Mouse (Mus musculus) CH12.LX (cell line): ENCODE data around the gene Tcte1. TPM values are rescaled to one million over a fixed set of nuclear protein-coding genes. Genes with fewer than 3 reads are reported as not detected.

ENCODE experiments used
- DNase-seq: peaks from one replicate; pipeline ENCODE4 v3.0.0-alpha.2; 2013; ENCODE audit errors: extremely low read depth
- H3K27ac ChIP-seq: 2 replicates; pipeline ENCODE4 v1.5.1; 2012; ENCODE audit warnings: low read depth, mild to moderate bottlenecking, control low read depth, moderate library complexity; ENCODE audit not compliant: insufficient read depth
- H3K27me3 ChIP-seq: replicated peaks from 2 replicates; pipeline ENCODE3; 2012; ENCODE audit warnings: inconsistent platforms
- H3K36me3 ChIP-seq, 2 experiments: replicated peaks in 1 of 2; 2 replicates each; pipeline versions ENCODE3 to v1.6.1; 2012; ENCODE audit warnings: inconsistent platforms in 1 of 2, low read length in 1 of 2, mild to moderate bottlenecking in 1 of 2, mixed read lengths in 1 of 2, moderate library complexity in 1 of 2; ENCODE audit not compliant: control insufficient read depth in 1 of 2, insufficient read depth in 1 of 2
- H3K4me1 ChIP-seq, 2 experiments: 2 replicates each; pipeline ENCODE4 v1.6.1; 2012; ENCODE audit warnings: inconsistent platforms in 1 of 2, moderate library complexity in 1 of 2; ENCODE audit not compliant: insufficient read depth in 2 of 2, control insufficient read depth in 1 of 2
- H3K4me2 ChIP-seq: 2 replicates; pipeline ENCODE4 v1.6.1; 2012; ENCODE audit warnings: low read depth, mild to moderate bottlenecking, control low read depth; ENCODE audit not compliant: poor library complexity, insufficient read depth, severe bottlenecking
- H3K4me3 ChIP-seq, 3 experiments: fragments of 150-350 bp in 1 of 3; sonication (generic) in 1 of 3; replicated peaks in 1 of 3; 2 replicates each; pipeline versions ENCODE3 to v1.5.1; 2011 to 2012; ENCODE audit warnings: low read depth in 2 of 3, low read length in 2 of 3, mild to moderate bottlenecking in 2 of 3, moderate library complexity in 2 of 3, control low read depth in 1 of 3, improper control_type of control experiment in 1 of 3, inconsistent platforms in 1 of 3, mixed read lengths in 1 of 3; ENCODE audit not compliant: poor library complexity in 1 of 3
- H3K79me2 ChIP-seq: replicated peaks from 2 replicates; pipeline ENCODE4 v1.6.1; 2012; ENCODE audit warnings: mild to moderate bottlenecking, moderate library complexity; ENCODE audit not compliant: control insufficient read depth, poor library complexity, insufficient read depth, severe bottlenecking; ENCODE audit errors: extremely low read depth
- H3K9ac ChIP-seq: 2 replicates; pipeline ENCODE4 v1.6.1; 2012; ENCODE audit warnings: low read depth, mild to moderate bottlenecking, control low read depth, moderate library complexity; ENCODE audit not compliant: insufficient read depth
- H3K9me3 ChIP-seq: replicated peaks from 2 replicates; pipeline ENCODE3; 2012; ENCODE audit warnings: low read length, inconsistent platforms, mixed read lengths
- CHD1 ChIP-seq: IDR thresholded peaks from 2 replicates; pipeline ENCODE4 v1.6.1; 2012; ENCODE audit warnings: low read depth, low read length, improper control_type of control experiment, inconsistent platforms
- EP300 ChIP-seq: IDR thresholded peaks from 2 replicates; pipeline ENCODE4 v1.6.1; 2011; ENCODE audit warnings: low read length, improper control_type of control experiment
- ETS1 ChIP-seq: conservative IDR thresholded peaks from 2 replicates; pipeline ENCODE4 v1.6.1; 2012; ENCODE audit warnings: low read depth, mild to moderate bottlenecking, inconsistent platforms, low read length, improper control_type of control experiment, moderate library complexity
- KAT2A ChIP-seq: IDR thresholded peaks from 2 replicates; pipeline ENCODE4 v1.6.1; 2012; ENCODE audit warnings: low read length, improper control_type of control experiment, inconsistent platforms; ENCODE audit not compliant: insufficient replicate concordance
- MAX ChIP-seq: IDR thresholded peaks from 2 replicates; pipeline ENCODE4 v1.6.1; 2011; ENCODE audit warnings: low read length, improper control_type of control experiment
- MEF2A ChIP-seq: IDR thresholded peaks from 2 replicates; pipeline ENCODE4 v1.6.1; 2014; ENCODE audit warnings: low read depth, mild to moderate bottlenecking, inconsistent platforms, low read length, improper control_type of control experiment, borderline replicate concordance
- MYC ChIP-seq: IDR thresholded peaks from 2 replicates; pipeline ENCODE4 v1.6.1; 2011; ENCODE audit warnings: low read depth, mild to moderate bottlenecking, improper control_type of control experiment, low read length
- PAX5 ChIP-seq: IDR thresholded peaks from 2 replicates; pipeline ENCODE4 v1.6.1; 2012; ENCODE audit warnings: low read length, inconsistent platforms, mixed read lengths
- RAD21 ChIP-seq: IDR thresholded peaks from 2 replicates; pipeline ENCODE4 v1.6.1; 2011; ENCODE audit warnings: low read depth, mild to moderate bottlenecking, low read length, improper control_type of control experiment, moderate library complexity
- SIN3A ChIP-seq: IDR thresholded peaks from 2 replicates; pipeline ENCODE4 v1.6.1; 2012; ENCODE audit warnings: low read length, improper control_type of control experiment, inconsistent platforms
- SMC3 ChIP-seq: IDR thresholded peaks from 2 replicates; pipeline ENCODE4 v1.6.1; 2011; ENCODE audit warnings: low read depth, low read length, improper control_type of control experiment
- TBP ChIP-seq: conservative IDR thresholded peaks from 2 replicates; pipeline ENCODE4 v1.6.1; 2011; ENCODE audit warnings: low read depth, low read length, improper control_type of control experiment
- TCF12 ChIP-seq: IDR thresholded peaks from 2 replicates; pipeline ENCODE4 v1.6.1; 2014; ENCODE audit warnings: low read depth, mild to moderate bottlenecking, inconsistent platforms, low read length, improper control_type of control experiment
- ZNF384 ChIP-seq: IDR thresholded peaks from 2 replicates; pipeline ENCODE4 v1.6.1; 2012; ENCODE audit warnings: low read depth, low read length, improper control_type of control experiment, inconsistent platforms
- dilution Hi-C: fragments of 300-500 bp; cut with MboI; formaldehyde crosslinking; loops from 2 replicates; pipeline ENCODE4 v1.14.3; 2020; ENCODE audit warnings: low sequenced_read_pairs; ENCODE audit not compliant: extremely low pct_unique_long_range_greater_than_20kb, extremely low pct_ligation_motif_present
- in situ Hi-C: fragments of 300-500 bp; cut with MboI; formaldehyde crosslinking; loops from 3 replicates; pipeline ENCODE4 v1.14.3; 2019; ENCODE audit warnings: low sequenced_read_pairs, low pct_ligation_motif_present, low pct_unique_long_range_greater_than_20kb, mixed read lengths
- polyA plus RNA-seq: library from polyadenylated mRNA; unstranded; fragments of >175 nt; gene quantifications from 2 replicates; pipeline ENCODE4 v1.2.1, GENCODE M21; 2012; ENCODE audit warnings: low read depth; ENCODE audit not compliant: insufficient read length
- total RNA-seq, 2 experiments: library from RNA; depleted of rRNA; stranded (reverse); fragments of 300-350 nt in 1 of 2; fragments of >200 nt in 1 of 2; gene quantifications; 2 replicates each; pipeline ENCODE4 v1.2.3; 2012 to 2014

The Tcte1 gene
- total and polyA plus RNA-seq, 3 experiments, result not detected

GRCm38 (mm10) chr17:45490532-45491154 lies 32.6 kb upstream of the Tcte1 start:
- no peak overlapping the region for H3K4me3 ChIP-seq
- in situ Hi-C loops, result loop anchor here (25.0 kb wide), 1 partner anchor 172 kb away; the partner anchor contains the start of gene Capn11
- TF ChIP-seq SIN3A (no peak), TCF12 (no peak), SMC3 (no peak), MAX (no peak), EP300 (no peak)
- TF ChIP-seq, all 38 proteins: peak for 0
- peaks cover 11 to 19% of the 10 kb centered on the region in 2 experiments for H3K4me1 ChIP-seq
- peaks cover 5% of the 10 kb centered on the region for H3K27me3 ChIP-seq
- no peaks in the 10 kb centered on the region for H3K79me2 ChIP-seq
- H3K27ac ChIP-seq, result no peak overlapping the region
- peaks cover 6% of the 10 kb centered on the region for H3K9me3 ChIP-seq
- dilution Hi-C loops, result no loop called here
- no peak overlapping the region for H3K4me2 ChIP-seq
- H3K9ac ChIP-seq, result no peak overlapping the region
- no peak for DNase-seq
- no peaks in the 10 kb centered on the region for H3K36me3 ChIP-seq

- Histone ChIP-seq H3K9ac (no peak overlapping the region), H3K27ac (no peak overlapping the region), H3K36me3 (no peaks in the 10 kb centered on the region), H3K9me3 (peaks cover 6% of the 10 kb centered on the region), H3K4me2 (no peak overlapping the region), H3K79me2 (no peaks in the 10 kb centered on the region), H3K4me3 (no peak overlapping the region), H3K4me1 (peaks cover 3 to 4% of the 10 kb centered on the region in 2 experiments; a peak in 3 of 4 replicates), H3K27me3 (peaks cover 2% of the 10 kb centered on the region)
- in situ Hi-C loops (loop anchor here (25.0 kb wide), 1 partner anchor 167 kb away; the partner anchor contains the start of gene Capn11), dilution Hi-C loops (no loop called here)
- no peak for TF ChIP-seq TBP
- no peak for TF ChIP-seq SIN3A
- no peak for TF ChIP-seq KAT2A
- no peak for TF ChIP-seq EP300
- no peak for TF ChIP-seq MYC
- no peak for TF ChIP-seq PAX5
- TF ChIP-seq SMC3, result no peak
- no peak for TF ChIP-seq RAD21
- TF ChIP-seq ETS1, result no peak
- no peak for TF ChIP-seq MEF2A
- TF ChIP-seq CHD1, result no peak
- no peak for TF ChIP-seq ZNF384
- DNase-seq, result no peak
These were observed 27.8 kb upstream of the Tcte1 start for GRCm38 (mm10) chr17:45495398-45495797.
